Comparison of ENCODE assay signal across 26 mouse cellular contexts in the genomic region with DNA sequence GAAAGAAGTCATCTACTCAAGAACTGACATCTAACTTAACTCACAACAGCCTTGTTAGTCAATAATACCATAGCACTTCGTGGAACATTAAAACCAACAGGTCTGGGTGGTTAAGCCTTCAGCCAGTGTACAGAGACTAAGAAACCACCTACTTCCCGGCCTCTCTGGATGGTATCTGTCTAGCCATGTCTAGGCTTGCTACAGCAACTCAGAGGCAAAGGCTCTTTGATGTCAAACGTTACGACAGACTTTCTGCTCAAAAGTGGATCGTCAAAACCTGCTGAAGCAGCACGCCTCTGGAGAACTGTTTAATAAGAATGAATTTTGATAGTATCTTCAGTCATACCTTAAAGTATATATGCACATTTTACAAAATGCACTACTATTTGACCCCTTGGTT.
"Had no signal": no experiment of that assay in that cellular context is flagged by ENCODE, and none has a peak within 500 bp of the region (broad histone marks: within the 10 kb centered on the region; RNA-seq: fewer than 3 reads in every experiment).

No protein-coding gene starts in this region.

- H3K4me2 ChIP-seq: heart, embryonic 12.5 days; hindbrain, embryonic 12.5 days; hindbrain, embryonic 14.5 days; intestine, embryonic 15.5 days; limb, embryonic 12.5 days; limb, embryonic 15.5 days; liver, embryonic 12.5 days had no signal

- DNase-seq: gastrocnemius, postnatal 14 days; gastrocnemius, postnatal 36 days; heart, adult 18-20 months; heart, postnatal 10 days; heart, postnatal 4 days; kidney, adult 18-20 months; kidney, adult 8-10 months; kidney, postnatal 10 days; kidney, postnatal 25 days; kidney, postnatal 4 days; left cerebral cortex, postnatal 4 days had no signal

- H3K9me3 ChIP-seq: heart, embryonic 10.5 days; heart, embryonic 12.5 days; hindbrain, embryonic 10.5 days; hindbrain, embryonic 12.5 days; intestine, embryonic 15.5 days; limb, embryonic 12.5 days; limb, embryonic 15.5 days; liver, embryonic 12.5 days had no signal

- H3K4me1 ChIP-seq: heart, embryonic 10.5 days; heart, embryonic 12.5 days; hindbrain, embryonic 10.5 days; hindbrain, embryonic 12.5 days; intestine, embryonic 15.5 days; limb, embryonic 12.5 days; limb, embryonic 15.5 days; liver, embryonic 12.5 days had no signal

- H3K9ac ChIP-seq: heart, embryonic 12.5 days; hindbrain, embryonic 12.5 days; hindbrain, embryonic 14.5 days; intestine, embryonic 15.5 days; limb, embryonic 12.5 days; limb, embryonic 15.5 days; liver, embryonic 12.5 days; liver, embryonic 14.5 days had no signal

- H3K4me3 ChIP-seq: heart, embryonic 10.5 days; heart, embryonic 12.5 days; hindbrain, embryonic 10.5 days; hindbrain, embryonic 12.5 days; intestine, embryonic 15.5 days; layer of hippocampus, adult 2 months; left cerebral cortex, adult 2 months; limb, embryonic 12.5 days; limb, embryonic 15.5 days; liver, embryonic 12.5 days had no signal

- H3K27ac ChIP-seq: heart, embryonic 10.5 days; hindbrain, embryonic 10.5 days; hindbrain, embryonic 12.5 days; hindbrain, embryonic 14.5 days; intestine, embryonic 15.5 days; layer of hippocampus, adult 2 months; left cerebral cortex, adult 2 months; limb, embryonic 12.5 days; limb, embryonic 15.5 days; liver, embryonic 12.5 days; liver, embryonic 14.5 days had no signal

- H3K27me3 ChIP-seq: heart, embryonic 12.5 days; hindbrain, embryonic 12.5 days; intestine, embryonic 15.5 days; limb, embryonic 12.5 days; limb, embryonic 15.5 days; liver, embryonic 12.5 days had no signal

- ATAC-seq: hindbrain, embryonic 16.5 days; inflammation-experienced regulatory T-cells, adult 6 months; intestine, embryonic 15.5 days; intestine, postnatal 0 days; liver, embryonic 12.5 days had no signal

- H3K36me3 ChIP-seq: heart, embryonic 10.5 days; heart, embryonic 12.5 days; hindbrain, embryonic 10.5 days; hindbrain, embryonic 12.5 days; intestine, embryonic 15.5 days; limb, embryonic 12.5 days; limb, embryonic 15.5 days; liver, embryonic 12.5 days had no signal
